Mouse (Mus musculus): ENCODE measurements at regions not wholly inside any gene's neighbourhood (a gene's known extent, or its start where the extent isn't known, plus 50 kb on each side); places are given as distances from the start of the nearest gene placed in this dataset.
"Not testable (repeated sequence)": the region's sequence is repeated elsewhere in the genome, so short reads cannot be mapped to it uniquely, and the experiment has no call there.

GRCm38 (mm10) chr2:162867516-162868029 is 63.8 kb upstream of the Srsf6 start:
- no peak for DNase-seq (ENCODE audit: low spot score)

- DNase-seq (ENCODE audit: low spot score), result no peak
Measured at GRCm38 (mm10) chr2:162866613-162867314, 64.6 kb upstream of the Srsf6 start.

GRCm38 (mm10) chr2:162864571-162864970 is 66.8 kb upstream of the Srsf6 start:
- DNase-seq (ENCODE audit: low spot score), result peak; percentile 9

- DNase-seq (ENCODE audit: low spot score), result no peak
Measured at GRCm38 (mm10) chr2:162854606-162855005, 76.7 kb upstream of the Srsf6 start.

GRCm38 (mm10) chr2:162853576-162853975 is 77.8 kb upstream of the Srsf6 start:
- DNase-seq (ENCODE audit: low spot score), result peak; percentile 12

- not testable (repeated sequence) for DNase-seq (ENCODE audit: low spot score)
Measured at GRCm38 (mm10) chr2:162841761-162842160, 89.6 kb upstream of the Srsf6 start.

- DNase-seq (ENCODE audit: low spot score), result no peak
Measured at GRCm38 (mm10) chr2:162837776-162838175, 93.6 kb upstream of the Srsf6 start.

- no peak for DNase-seq (ENCODE audit: low spot score)
Measured at GRCm38 (mm10) chr2:162833741-162834140, 97.6 kb upstream of the Srsf6 start.

- DNase-seq (ENCODE audit: low spot score), result no peak
Measured at GRCm38 (mm10) chr2:162818787-162819186, 112.5 kb upstream of the Srsf6 start.

- no peak for DNase-seq (ENCODE audit: low spot score)
Measured at GRCm38 (mm10) chr2:162814205-162814604, 117.1 kb upstream of the Srsf6 start.

- DNase-seq (ENCODE audit: low spot score), result no peak
Measured at GRCm38 (mm10) chr2:162807747-162808146, 123.6 kb upstream of the Srsf6 start.

GRCm38 (mm10) chr2:162796528-162796927 is 134.8 kb upstream of the Srsf6 start:
- DNase-seq (ENCODE audit: low spot score), result no peak

GRCm38 (mm10) chr2:162794285-162794684 is 133.3 kb upstream of the Ptprt start:
- no peak for DNase-seq (ENCODE audit: low spot score)

GRCm38 (mm10) chr2:162791374-162792098 is 130.6 kb upstream of the Ptprt start:
- peak; percentile 4 for DNase-seq (ENCODE audit: low spot score)

GRCm38 (mm10) chr2:162784176-162784813 is 123.3 kb upstream of the Ptprt start:
- DNase-seq (ENCODE audit: low spot score), result no peak

GRCm38 (mm10) chr2:162781599-162781998 is 120.7 kb upstream of the Ptprt start:
- DNase-seq (ENCODE audit: low spot score), result no peak

GRCm38 (mm10) chr2:162776542-162776941 is 115.6 kb upstream of the Ptprt start:
- no peak for DNase-seq (ENCODE audit: low spot score)

- DNase-seq (ENCODE audit: low spot score), result no peak
Measured at GRCm38 (mm10) chr2:162772520-162772919, 111.6 kb upstream of the Ptprt start.

GRCm38 (mm10) chr2:162769711-162770428 is 108.9 kb upstream of the Ptprt start:
- DNase-seq (ENCODE audit: low spot score), result no peak

GRCm38 (mm10) chr2:162764059-162764458 is 103.1 kb upstream of the Ptprt start:
- DNase-seq (ENCODE audit: low spot score), result no peak

GRCm38 (mm10) chr2:162740523-162740922 is 79.6 kb upstream of the Ptprt start:
- DNase-seq (ENCODE audit: low spot score), result no peak

GRCm38 (mm10) chr2:162735761-162736160 is 74.8 kb upstream of the Ptprt start:
- no peak for DNase-seq (ENCODE audit: low spot score)
